Mouse (Mus musculus): ENCODE data around the gene Lst1.

DNA sequence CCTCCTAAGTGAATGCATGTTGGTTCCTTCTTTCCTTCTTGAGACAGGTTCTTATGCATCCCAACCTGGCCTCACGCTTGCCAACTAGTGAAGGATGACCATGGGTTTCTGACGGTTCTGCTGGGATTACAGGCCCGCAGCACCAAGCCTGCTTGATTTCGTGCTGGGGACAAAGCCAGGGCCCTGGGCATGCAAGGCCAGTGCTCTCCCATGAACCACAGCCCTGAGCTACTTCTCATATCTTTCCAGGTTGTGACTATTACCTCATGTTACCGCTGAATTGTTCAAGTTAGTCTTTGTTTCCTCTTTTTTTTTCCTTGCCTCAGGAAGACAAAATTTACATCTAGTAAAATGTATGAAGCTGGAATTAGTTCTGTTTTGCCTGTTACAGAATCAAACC lies 4.7 kb upstream of the Lst1 start:
- no peak for TF ChIP-seq POLR2A (IDR thresholded peaks at IDR 0.05; ENCODE audit: low read depth, low read length)
- no peak for TF ChIP-seq CTCF (conservative IDR thresholded peaks at IDR 0.05; ENCODE audit: insufficient read depth, insufficient read length, low read depth, low read length)

Measured in kidney, adult 2 months (tissue).